Mouse (Mus musculus): ENCODE data around the gene Prdx5.

Gene Prdx5

DNA sequence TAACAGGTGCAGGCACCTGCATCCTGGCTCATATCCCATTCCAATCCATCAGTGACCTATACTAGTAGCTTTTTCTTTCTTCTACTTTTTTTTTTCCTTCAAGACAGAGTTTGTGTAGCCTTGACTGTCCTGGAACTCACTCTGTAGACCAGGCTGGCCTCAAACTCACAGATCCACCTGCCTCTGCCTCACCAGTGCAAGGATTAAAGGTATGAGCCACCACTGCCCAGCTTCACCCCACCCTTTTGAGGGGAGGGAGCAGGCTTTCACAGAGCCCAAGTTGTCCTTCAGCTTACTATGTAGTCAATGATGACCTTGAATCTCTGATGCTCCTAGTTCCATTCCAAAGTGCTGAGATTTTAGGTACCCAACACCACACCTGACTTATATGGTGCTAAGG, 9.5 kb upstream of the Prdx5 start:
- no peak for DNase-seq (ENCODE audit: extremely low read depth, low read depth)

DNA sequence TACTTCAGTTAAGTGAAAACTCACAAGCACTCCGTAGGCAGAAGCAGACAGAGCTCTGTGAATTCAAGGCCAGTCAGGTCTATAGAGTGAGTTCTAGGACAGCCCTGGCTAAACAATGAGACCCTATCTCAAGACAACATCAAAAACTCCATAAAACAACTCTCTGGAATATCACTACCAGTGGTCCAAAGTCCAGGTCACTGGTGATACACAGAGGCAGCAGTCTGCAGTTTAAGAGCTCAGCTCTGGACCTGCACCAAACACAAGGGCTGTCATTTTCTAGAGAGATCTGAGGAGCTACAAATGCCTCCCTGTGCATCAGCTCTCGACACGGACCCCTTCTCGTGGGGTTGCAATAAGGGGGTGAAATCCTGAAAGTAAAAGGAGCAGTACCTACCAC, 8.4 kb upstream of the Prdx5 start:
- no peak for DNase-seq (ENCODE audit: extremely low read depth, low read depth)

DNA sequence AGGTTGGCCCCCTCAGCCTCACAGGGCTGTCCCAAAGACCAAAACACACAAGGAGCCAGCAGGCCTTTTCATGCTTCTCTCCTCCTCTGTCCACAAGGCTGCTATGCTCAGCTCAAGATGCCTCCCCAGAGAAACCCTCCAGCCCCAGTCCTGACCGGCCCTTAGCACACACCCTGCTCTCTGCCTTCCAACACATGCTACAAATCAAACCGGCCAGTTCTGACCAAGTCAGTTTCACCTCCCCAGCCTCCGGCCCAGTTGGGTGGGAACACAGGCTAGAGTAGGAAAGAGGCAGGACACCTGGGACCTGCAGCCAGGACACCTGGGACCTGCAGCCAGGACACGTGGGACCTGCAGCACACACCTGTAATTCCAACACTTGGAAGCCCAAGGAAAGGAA, 6.6 kb upstream of the Prdx5 start:
- DNase-seq (ENCODE audit: extremely low read depth, low read depth): no peak

DNA sequence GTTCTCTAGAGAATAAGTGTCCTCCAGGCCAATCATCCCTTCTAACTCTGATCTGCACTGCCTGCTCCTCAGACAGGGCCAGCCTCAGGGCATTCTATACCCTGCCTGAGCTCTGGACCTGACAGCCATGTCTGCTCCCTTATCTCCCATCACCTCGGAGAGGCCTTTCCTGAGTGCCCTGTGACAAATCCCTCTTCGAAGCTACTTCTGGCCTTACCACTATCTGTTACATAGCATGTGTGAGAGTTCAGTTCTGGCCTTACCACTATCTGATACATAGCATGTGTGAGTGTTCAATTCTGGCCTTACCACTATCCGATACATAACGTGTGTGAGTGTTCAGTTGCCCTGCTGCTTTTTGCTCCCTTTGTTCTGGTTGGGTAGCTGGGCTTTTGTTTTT, 5.4 kb upstream of the Prdx5 start:
- DNase-seq (ENCODE audit: extremely low read depth, low read depth): no peak

DNA sequence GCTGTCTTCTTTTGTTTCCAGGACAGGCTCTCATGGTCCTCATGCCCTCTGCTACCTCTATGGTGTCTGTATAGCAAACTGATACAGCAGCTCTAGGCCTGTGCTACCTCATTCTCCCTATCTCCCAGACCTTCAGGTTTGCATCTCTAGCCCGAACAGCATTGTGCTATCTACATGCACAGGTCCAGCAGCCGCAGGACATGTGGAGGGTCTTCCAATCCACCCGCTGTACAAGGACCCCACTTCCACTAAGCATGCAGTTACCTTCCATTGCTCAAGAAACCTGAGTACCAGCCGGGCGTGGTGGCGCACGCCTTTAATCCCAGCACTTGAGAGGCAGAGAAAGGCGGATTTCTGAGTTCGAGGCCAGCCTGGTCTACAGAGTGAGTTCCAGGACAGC, 4.6 kb upstream of the Prdx5 start:
- no peak for DNase-seq (ENCODE audit: extremely low read depth, low read depth)

DNA sequence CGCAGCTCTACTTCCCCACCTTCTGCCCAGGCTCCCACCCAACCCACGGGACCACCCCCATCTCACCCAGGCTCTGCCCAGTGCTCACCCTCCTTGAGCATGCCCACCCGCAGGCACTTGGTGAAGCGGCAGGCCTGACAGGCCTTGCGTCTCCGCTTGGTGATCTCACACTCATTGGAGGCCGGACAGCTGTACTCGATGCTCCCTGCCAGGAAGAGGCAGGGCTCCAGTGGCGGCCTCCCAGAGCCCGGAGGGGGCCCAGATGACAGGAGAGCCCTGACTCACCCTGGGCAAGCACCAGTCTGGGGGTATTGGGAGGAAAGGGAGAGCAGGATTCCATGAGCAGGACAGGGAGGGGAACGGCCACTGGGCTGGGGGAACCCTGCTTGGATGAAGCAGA, 4.1 kb upstream of the Prdx5 start:
- no peak for DNase-seq (ENCODE audit: extremely low read depth, low read depth)

DNA sequence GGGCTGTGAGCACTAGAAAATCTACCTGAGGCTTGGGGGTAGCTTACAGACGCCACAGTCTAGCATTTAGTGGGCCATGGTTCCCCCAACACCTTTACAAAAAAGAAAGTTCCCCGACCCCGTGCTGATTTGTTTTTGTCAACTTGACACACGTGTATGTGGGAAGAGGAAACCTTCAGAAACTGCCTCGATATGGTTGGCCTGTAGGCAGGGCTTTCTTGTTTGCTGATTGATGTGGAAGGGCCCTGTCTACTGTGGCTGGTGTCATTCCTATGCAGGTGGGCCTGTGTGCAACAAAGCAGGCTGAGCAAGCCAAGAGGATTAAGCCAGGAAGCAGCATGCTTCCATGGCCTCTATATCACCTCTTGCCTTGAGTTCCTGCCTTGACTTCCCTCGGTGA, 3.1 kb upstream of the Prdx5 start:
- no peak for DNase-seq (ENCODE audit: extremely low read depth, low read depth)

DNA sequence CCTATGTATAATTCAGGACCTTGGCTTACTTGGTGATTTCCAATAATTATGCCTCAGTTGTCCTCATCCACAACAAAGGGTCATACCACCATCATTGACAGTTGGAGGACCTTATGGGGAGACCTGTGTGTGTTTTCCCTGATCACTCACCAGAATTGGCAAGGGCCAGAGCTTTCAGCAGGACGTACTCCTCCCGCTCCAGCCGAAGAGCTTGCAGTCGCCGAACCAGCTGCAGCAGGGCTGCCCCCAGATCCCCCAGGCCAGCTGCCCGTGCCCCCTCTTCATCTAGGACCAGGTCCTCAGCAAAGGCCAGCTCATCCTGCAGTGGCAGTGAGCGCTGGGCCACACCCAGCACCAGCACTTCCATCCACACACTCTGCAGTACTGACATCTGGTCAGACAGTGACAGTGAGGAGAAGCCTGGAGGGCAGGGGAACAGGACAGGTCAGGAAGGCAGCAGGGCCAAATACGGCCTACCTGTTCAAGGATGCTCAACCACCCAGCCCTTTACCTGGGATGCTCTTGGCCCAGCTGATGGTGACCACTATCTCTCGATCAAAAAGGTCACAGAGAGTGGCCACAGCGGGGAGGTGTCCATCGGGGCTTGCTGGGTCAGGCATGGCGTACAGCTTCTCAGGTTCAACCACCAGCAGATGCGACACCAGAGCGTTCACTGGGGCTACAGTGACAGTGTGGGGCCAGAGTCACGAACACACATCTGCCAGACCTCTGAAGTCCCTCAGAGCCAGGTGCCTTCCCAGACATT, 2.5 kb upstream of the Prdx5 start:
- DNase-seq (ENCODE audit: extremely low read depth, low read depth): no peak

DNA sequence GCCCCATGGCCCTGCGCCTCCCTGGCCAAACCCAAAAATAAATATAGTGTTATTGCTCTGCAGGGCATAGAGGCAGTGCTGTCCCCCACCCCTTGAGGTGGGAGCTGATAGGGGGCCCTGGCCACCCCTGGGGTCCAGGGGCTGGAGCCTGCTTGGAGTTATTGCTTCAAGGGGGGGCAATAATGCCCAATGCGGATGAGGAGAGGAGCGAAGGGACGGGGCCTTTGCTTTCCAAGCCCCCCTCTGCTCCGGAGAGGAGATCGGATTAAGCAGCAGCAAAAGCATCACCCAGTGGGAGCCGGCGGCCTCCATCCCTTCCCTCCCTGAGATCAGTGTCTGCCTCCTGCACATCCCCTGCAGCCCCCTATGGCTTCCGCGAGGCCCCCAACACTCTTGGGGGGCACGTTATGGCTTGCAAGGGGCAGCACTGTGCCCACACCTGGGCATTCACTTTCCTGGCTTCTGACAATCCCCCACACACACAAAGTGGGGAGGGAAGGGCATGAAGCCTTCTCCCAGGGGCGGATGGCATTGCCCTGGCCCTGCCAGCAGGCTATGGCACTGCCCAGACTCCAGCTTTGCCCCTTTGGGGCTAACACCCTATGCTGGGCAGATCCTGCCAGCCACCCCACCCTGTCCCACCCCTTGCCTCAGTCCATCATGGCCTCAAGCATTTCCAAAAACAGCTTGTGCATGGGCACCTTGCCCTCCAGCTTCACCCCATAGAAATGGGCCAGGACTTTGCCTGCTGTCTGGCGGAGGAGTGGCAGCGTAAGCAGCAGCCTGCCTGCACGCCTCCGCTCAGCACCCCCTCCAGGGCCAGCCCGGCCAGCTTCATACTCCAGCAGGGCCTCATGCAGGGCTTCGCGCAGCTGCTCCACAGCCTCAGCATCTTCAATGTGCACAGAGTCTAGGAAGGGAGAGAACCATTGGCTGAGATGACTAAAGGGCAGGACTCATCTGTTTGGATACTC, 1.5 kb upstream of the Prdx5 start:
- DNase-seq (ENCODE audit: extremely low read depth, low read depth): no peak

DNA sequence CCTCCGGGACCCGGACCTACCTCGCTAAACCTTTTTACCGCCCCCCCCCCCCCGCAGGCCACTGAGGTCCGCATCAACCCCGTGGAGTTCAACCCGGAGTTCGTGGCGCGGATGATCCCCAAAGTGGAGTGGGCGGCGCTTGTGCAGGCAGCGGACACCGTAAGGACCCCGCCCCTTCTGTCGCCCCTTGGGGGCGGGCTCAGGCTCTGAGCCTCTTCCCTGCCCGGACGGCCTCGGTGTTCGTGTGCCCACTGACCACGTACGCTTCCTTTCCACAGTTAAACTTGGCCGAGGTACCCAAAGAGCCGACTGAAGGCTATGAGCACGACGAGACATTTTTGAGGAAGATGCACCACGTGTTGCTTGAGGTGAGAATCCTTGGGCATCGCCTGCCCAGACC, 400 bp upstream of the Prdx5 start:
- peak; percentile 21 for DNase-seq (ENCODE audit: extremely low read depth, low read depth)

DNA sequence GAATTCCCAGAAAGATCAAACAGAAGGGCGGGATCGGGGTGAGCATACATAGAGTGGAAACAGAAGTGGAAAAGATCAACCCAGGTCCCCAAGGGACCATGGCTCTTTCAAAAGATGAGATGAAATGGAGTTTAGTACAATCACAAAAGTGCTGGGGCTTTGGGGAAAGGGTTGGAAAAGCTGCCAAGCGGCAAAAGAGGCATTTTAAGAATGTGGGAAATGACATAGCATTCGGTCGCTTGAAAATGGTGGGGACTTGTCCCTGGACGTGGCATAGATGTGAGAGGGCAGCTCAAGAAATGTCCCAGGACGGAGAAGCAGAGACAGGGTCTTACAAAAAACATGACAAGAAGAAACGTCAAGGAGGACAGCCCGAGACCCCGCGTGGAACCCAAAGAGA, 885 bp downstream of the Prdx5 start:
- DNase-seq (ENCODE audit: extremely low read depth, low read depth): no peak

DNA sequence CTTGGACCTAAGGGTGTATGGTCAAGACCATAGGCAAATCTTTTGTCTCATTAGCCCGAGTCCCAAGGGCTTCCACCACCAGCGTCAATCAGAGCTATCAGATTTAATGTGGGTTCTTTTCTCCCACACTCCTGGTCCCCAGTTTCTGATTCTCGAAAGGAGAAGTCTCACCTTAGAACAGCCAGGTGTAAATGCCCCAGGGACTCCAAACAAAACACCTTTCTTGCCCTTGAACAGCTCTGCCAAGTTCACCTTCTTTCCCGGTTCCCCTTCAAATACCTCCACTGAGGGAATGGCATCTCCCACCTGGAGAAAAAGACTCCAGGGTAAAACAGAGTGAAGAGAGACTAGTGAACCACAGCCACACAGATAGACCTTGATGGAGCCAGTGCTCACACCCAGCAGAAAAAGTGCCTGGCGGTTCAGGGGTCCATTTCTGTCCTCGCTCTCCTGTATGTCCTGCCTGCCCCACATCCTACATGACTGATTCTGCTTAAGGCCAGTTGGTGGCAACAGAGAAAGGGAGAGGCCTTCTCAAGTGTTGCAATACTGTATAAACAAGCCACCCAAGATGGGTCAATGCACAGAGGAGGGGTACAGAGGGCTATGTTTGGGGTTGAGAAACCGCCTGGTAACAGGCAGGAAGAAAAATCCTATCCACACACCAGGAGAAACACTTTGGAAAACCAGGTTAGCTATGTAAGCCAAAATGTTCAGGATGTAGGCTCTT, 1.9 kb downstream of the Prdx5 start:
- DNase-seq (ENCODE audit: extremely low read depth, low read depth): no peak

DNA sequence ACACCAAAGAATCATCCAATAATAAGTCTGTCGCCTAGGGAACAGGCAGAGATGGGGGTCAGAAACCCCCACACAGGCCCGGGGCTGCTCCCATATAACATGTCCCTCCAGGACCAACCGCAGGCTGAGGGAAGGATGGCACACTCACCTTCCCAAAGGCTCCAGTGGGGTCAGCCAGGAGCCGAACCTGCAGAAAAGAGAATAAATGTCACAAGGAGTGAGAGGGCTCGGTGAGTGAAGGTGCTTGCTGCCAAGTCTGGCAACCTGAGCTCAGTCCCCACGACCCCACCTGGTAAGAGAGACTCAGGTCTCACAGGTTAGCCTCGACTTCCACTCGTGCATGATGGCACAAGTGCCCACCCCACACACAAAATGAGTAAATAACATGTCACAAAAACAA, 2.8 kb downstream of the Prdx5 start:
- DNase-seq (ENCODE audit: extremely low read depth, low read depth): no peak

DNA sequence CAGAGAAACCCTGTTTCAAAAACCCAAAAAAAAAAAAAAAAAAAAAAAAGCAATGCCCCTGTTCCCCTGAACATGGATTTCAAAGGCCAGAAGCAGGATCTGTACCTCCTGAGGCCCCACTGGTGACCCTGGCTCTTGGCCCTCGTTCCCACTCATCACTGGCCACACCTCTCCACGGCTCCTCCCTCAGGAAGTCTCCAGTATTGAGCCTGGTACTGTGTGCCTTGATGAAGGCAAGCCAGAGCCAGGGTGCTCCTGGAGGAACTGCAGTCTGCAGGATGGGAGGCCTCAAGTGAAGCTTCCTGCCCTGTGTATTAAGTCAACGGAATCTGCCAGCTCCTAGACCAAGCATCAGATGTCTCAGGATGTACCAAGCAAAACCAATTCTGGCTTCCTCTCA, 3.7 kb downstream of the Prdx5 start:
- no peak for DNase-seq (ENCODE audit: extremely low read depth, low read depth)

DNA sequence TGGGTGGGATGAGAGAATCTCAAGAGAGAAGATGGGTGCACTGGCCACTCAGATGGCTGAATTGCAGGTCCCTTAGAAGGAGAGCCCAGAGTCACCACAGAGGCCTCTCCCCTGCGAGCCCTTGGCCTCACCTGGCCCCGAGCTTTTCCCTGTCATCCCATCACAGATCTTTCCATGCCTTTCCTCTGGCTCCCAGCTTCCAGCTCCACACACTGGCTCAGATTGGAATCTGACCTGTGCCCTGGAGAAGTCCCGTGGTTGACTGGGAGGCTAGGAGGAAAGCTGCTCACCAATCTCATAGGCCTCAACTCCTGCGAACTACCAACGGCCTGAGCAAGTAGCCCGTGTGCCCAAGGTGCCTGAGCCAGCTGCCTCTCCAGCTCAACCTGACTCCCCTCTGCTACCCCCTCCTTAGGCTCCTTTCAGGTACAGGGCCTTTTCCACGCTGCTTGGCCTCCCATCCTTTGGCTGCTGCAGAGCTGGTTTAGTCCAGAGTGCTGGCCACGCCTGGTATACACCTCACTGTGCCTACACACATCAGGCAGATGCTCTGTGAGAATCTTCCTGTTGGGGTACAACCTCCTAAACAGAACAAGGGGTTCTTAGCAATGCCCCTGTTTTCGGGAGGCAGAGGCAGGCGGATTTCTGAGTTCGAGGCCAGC, 4.3 kb downstream of the Prdx5 start:
- no peak for DNase-seq (ENCODE audit: extremely low read depth, low read depth)

DNA sequence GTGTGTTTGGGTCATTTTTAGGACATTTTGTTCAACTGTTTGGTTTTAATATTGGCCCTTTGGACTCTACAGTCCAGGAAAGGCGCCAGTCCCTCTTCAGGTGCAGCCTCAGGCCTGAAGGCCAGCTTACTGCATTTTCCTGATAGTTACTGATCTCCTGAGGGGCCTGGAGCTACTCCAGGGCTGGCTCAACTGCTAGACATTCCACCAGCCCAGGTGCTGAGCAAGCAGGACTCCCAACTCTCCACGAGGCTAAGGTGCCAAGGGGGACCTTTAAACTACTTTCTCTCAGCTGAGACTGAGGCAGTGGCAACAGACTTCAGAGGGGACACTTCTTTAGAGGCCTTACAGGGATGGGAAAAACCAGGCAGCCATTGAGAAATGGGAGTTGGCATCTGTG, 5.1 kb downstream of the Prdx5 start:
- DNase-seq (ENCODE audit: extremely low read depth, low read depth): no peak

DNA sequence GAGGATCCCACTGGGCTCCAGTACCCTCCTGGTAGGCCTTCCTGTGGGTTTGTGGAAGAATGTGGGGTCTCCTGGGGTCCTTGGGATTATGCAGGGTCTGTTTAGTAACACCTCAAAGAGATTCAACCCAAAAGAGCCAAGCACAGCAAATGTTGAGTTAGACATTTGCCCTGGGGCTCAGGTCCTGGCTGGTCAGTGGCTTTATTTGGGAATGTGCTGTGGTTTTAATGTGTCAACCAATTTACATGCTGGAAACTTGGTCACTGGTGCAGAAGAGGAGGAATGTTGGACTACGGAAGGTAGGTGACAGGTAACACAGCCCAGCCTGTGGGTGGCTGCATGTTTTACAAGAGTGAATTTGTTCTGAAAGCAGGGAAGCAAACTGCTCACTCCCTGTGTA, 6.9 kb downstream of the Prdx5 start:
- DNase-seq (ENCODE audit: extremely low read depth, low read depth): no peak

DNA sequence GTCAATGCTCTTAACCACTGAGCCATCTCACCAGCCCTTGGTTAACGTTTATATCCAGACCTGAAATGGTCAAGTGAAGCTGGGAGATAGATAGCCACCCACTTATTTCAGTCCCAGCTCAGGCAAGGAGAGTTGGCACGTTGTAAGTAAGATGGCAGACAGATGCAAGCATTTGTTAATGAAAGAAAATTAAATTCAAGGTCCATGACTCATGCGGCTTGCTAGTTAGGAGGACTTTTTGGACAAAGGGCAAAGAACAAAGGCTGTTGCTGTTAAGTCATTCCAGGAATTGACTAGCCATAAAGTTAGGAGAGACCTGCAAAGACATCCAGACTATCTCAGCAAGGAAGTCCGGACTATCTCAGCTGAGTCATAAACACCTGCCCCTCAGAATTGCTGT, 10.3 kb downstream of the Prdx5 start:
- no peak for DNase-seq (ENCODE audit: extremely low read depth, low read depth)

DNA sequence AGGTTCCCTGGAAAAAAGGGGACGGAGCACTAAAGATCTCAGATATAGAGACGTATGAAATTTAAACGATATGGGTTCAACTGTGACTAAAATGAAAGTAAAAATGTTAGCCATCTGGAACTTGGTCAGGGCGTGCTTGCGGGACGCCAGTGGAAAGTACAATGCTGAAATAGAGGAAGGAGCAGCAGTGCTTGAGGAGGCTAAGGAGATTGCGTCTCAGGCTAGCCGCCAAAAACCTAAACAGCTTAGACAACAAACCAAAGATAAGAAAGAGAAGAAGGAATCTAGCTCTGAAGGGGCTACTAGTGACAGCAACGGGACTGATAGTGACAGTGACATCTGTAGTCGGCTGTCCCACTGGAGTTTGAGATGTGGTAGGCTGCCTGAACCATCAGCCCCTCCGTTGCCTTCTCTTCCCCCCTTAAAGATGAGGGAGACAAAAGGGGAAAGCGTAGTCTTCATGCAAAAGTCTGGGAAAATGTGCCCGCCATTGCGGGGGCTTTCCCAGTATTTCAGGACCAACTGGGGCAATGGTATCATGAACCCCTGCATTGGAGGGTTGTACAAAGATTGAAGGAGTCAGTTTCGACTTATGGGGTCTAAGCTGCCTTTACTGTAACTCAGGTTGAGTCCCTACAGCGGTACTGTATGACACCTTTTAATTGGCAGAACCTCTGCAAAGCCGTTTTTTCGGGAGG, 14.1 kb downstream of the Prdx5 start:
- peak; percentile 77 for DNase-seq (ENCODE audit: extremely low read depth, low read depth)

DNA sequence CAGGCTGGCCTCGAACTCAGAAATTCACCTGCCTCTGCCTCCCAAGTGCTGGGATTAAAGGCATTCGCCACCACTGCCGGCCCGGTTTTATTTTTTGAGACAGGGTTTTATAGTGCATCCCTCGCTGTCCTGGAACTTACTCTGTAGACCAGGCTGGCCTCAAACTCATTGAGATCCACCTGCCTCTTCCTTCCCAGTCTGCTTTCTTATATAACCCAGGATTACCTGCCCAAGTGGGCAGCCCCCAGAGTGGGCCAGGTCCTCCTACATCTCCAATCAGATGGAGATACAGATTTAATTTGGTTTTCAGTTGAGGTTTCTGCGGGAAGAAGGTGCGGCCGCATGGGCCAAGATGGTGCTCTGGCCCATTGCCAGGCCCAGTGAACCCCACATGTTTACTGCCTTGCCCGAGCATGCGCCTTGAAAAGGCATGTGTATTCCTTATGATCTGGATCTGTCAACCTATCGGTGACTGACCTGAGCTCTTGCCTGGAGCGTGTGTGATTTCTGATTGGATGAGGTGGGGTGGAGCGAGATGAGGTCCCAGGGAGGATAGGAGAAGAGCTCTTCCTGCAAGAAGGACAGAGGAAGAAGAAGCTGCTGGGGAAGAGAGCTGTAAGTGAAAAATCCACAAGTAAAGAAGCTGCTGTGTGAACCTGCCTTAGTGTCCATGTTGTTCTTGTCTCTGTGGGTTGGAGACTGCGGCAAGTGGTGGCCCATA, 16.0 kb downstream of the Prdx5 start:
- DNase-seq (ENCODE audit: extremely low read depth, low read depth): peak; percentile 97

Measured in MEL-GATA-1-ER (cell line).